In genomic region chr11:11684930-11685852, GRCm38 (mm10) we compare ENCODE assay signal across 8 mouse cellular contexts. TPM values are rescaled to one million over a fixed set of nuclear protein-coding genes. Genes with fewer than 3 reads are reported as not detected.
A peak's percentile ranks its signal among the peaks of the same experiment; 100 is the strongest.
DNase-seq lines count a peak whose midpoint lies in the region; ATAC-seq and TF ChIP-seq lines count a peak whose summit lies in the region.

Gene Ikzf1, plus strand, starts transcription at chr11:11685003.

- WGBS in lung, adult 2 months, result 5% methylated on average over 94 of the region's 100 CpGs
- 1% methylated on average over 76 of the region's 100 CpGs for WGBS in hindbrain, embryonic 12.5 days

- peak within 1 kb of the TSS; percentile 100 for H3K4me2 ChIP-seq in hindbrain, embryonic 12.5 days (replicated peaks)

- peak within 1 kb of the TSS; percentile 76 for H3K4me3 ChIP-seq in lung, adult 2 months (replicated peaks; ENCODE audit: extremely low read depth, low read depth, low read length)
- peak within 1 kb of the TSS; percentile 67 for H3K4me3 ChIP-seq in hindbrain, embryonic 12.5 days

- H3K27me3 ChIP-seq in hindbrain, embryonic 12.5 days, result peaks cover 50% of the 10 kb centered on the region
- H3K27me3 ChIP-seq in splenic B cell, adult 2 months (ENCODE audit: control insufficient read depth, insufficient read depth, low read length, poor library complexity, severe bottlenecking), result no peaks in the 10 kb centered on the region

- TF ChIP-seq POLR2A in lung, adult 2 months (IDR thresholded peaks at IDR 0.05; ENCODE audit: borderline replicate concordance, extremely low read depth, low read depth, low read length), result no peak

- peak; percentile 79 for ATAC-seq in hindbrain, embryonic 12.5 days (ENCODE audit: low FRiP score)
- ATAC-seq in megakaryocyte, adult 5-6 weeks (ENCODE audit: poor library complexity, severe bottlenecking), result peak; percentile 45

- H3K36me3 ChIP-seq in hindbrain, embryonic 12.5 days, result no peaks in the 10 kb centered on the region
- no peaks in the 10 kb centered on the region; the same call in 1 of the 2 replicates for H3K36me3 ChIP-seq in splenic B cell, adult 2 months (ENCODE audit: control insufficient read depth, insufficient read depth, low read length, poor library complexity, severe bottlenecking)

- no peak within 1 kb of the TSS for H3K27ac ChIP-seq in hindbrain, embryonic 12.5 days

- no peaks in the 10 kb centered on the region for H3K9me3 ChIP-seq in hindbrain, embryonic 12.5 days (replicated peaks)

- DNase-seq in lung, adult 2 months, result peak; percentile 23
- DNase-seq in lung, postnatal 14 days, result no peak
- peak; percentile 46 for DNase-seq in embryo, embryonic 10.5 days (ENCODE audit: low spot score)
- DNase-seq in splenic B cell, adult 2 months (ENCODE audit: low read depth, low spot score), result peak; percentile 69
- no peak for DNase-seq in urinary bladder, postnatal 10 days (ENCODE audit: low spot score)
- no peak for DNase-seq in urinary bladder, postnatal 36 days (ENCODE audit: low spot score in 2 of 2)

- H3K4me1 ChIP-seq in lung, adult 2 months (ENCODE audit: control insufficient read depth, insufficient read depth, low read length), result no peaks in the 10 kb centered on the region
- peaks cover 16% of the 10 kb centered on the region for H3K4me1 ChIP-seq in hindbrain, embryonic 12.5 days

- TF ChIP-seq CTCF in lung, adult 2 months (IDR thresholded peaks at IDR 0.05; ENCODE audit: insufficient read depth, low read length), result no peak

- H3K9ac ChIP-seq in hindbrain, embryonic 12.5 days, result peak within 1 kb of the TSS; percentile 57

RNA-seq across cellular contexts. Expression of gene Ikzf1, which starts in this region (rescaled TPM):
- 28.0 and 39.9 TPM in 2 replicates for polyA plus RNA-seq in lung, adult 2 months (2012; rRNA removed)
- 0.94 and 2.0 TPM in 2 replicates for polyA plus RNA-seq in hindbrain, embryonic 12.5 days (2016; fragmentation: Nextera tagmentation; extraction: Ambion mirVana)
- 217 and 226 TPM in 2 replicates for total RNA-seq in megakaryocyte, adult 5-6 weeks (2015)
- total RNA-seq in megakaryocyte, adult 5-6 weeks (2017), result 80.8 and 104 TPM in 2 replicates

Comparison
In these comparisons a context has a peak if more than half of its experiments do, and no peak if none do; other contexts are left out.
1. DNase-seq: peak in lung, adult 2 months (single experiment), embryo, embryonic 10.5 days (single experiment) and splenic B cell, adult 2 months (single experiment); none in lung, postnatal 14 days (single experiment), urinary bladder, postnatal 10 days (single experiment) and urinary bladder, postnatal 36 days (0 of 2).